Mouse (Mus musculus): ENCODE measurements at regions not wholly inside any gene's neighbourhood (a gene's known extent, or its start where the extent isn't known, plus 50 kb on each side); places are given as distances from the start of the nearest gene placed in this dataset.

DNA sequence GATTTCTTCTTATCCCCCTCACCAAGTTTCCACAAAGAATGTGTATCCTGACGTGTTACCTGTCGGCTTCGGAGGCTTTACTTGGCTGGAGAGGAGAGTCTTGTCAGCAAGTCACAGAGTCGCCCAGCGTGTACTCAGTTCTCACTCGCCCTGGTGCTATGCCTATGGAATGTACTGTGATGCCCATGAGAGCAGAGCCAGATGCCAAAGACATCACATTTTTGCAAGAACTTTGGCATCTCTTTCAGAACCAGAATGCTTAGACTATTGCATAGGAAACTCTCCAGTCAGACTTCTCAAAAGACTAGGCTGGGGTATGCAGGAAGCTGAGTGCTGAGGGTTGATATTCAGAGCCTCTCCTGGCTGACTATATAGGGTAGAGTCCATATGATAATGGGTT lies 99.3 kb upstream of the Tsc22d2 start:
- no peak for DNase-seq (ENCODE audit: low spot score)

DNA sequence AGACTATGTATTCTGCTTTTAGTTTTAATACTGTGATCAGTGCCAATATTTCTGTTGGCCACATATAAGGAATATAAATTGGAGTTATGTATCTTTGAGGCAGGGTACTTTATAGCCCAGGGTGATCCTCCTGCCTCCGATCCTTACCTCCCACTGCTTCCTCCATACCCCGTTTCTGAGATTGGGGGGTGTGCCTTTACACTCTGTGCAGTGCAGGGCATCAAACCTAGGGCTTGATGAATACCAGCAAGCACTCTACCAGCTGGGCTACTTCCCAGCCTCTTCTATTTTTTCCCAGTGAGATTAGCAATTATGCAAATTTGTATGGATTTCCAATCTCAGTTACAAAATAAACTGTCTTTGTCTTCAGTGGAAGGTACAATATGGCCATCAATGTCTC lies 97.3 kb upstream of the Tsc22d2 start:
- DNase-seq (ENCODE audit: low spot score) = no peak

DNA sequence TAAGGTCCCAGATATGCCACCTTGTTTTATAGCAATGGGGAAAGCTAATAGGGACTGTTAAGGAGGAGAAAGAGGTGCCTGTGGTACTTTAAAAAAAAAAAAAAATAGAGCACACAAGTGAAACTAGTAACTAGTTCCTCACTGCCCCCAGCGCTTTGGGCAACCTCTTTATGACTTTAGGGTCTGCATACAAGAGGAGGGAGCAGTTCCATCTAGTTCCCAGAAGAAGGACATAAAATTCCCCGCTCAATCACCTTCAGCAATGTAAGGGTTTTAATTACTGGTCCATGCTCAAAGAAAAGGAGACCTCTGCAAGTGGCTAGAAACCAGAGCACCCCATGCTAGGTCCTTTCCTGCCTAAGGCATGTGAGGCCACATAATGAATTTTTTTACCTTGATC lies 95.8 kb upstream of the Tsc22d2 start:
- DNase-seq (ENCODE audit: low spot score) = no peak

DNA sequence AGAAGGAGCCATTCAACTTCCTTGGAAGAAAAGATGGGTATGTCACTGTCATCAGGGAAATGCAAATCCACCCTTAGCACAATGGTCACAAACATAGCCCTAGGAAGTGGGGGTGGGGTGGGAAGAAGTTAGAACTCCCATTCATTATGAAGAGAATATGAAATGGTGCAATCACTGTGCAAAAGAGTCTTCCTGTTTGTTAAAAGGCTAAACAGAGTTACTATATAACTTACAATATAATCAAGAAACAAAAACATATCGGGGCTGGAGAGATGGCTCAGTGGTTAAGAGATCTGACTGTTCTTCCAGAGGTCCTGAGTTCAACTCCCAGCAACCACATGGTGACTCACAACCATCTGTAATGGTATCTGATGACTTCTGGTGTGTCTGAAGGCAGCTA lies 95.1 kb upstream of the Tsc22d2 start:
- DNase-seq (ENCODE audit: low spot score) = no peak

DNA sequence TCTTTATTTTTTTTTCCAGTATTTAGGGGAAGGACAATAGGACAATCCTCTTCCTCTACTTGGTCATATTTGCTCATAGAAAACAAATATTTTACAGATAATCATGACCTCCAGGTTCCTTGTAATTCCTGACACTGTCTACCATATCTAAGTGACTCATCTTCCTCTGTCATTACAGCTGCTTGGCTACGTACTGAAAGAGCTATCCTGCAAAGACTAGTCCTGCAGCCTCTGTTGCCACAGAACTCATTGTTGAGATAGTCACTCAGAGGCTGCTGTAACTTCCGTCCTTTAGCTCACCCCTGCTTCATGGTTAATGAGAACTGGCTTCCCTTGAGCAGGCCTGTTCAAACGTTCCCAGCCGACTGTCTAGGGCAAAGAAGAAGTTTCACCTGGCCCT lies 93.7 kb upstream of the Tsc22d2 start:
- no peak for DNase-seq (ENCODE audit: low spot score)

DNA sequence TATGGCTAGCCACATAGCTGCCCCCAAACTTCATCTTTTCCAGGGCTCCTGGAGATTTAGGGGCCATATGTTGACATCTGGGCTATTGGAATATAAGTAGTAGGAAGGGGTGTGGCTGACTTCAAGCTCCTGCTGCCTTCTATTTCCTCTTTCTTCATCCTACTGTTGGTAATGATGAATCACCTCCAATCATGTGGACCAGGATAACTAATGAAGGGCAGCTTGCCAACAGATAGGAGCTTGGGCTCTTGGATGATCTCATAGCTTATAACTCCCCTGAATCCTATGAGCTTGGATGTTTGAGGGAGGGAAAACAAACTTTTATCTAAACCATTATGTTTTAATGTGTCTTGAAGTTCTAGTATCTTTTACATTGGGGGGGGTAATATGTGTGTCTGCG lies 92.2 kb upstream of the Tsc22d2 start:
- no peak for DNase-seq (ENCODE audit: low spot score)

DNA sequence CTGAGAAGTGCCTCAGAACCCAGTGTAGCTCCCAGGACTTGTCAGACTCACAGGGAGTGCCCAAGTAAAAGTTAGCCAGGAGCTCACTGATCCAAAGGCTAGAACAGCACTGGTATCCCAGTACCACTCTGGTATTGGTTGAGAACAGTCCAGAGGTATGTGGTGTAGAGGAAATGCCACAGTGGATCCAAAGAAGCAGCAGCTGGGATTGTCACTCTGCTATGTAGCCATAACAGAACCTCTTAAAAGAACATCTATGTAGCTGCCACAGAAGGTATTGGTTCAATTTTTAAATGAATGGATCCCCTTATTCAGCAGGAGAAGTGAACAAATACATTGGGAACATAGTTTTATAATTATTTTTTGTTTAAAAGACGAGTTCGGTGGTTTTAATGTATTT lies 86.8 kb upstream of the Tsc22d2 start:
- no peak for DNase-seq (ENCODE audit: low spot score)

DNA sequence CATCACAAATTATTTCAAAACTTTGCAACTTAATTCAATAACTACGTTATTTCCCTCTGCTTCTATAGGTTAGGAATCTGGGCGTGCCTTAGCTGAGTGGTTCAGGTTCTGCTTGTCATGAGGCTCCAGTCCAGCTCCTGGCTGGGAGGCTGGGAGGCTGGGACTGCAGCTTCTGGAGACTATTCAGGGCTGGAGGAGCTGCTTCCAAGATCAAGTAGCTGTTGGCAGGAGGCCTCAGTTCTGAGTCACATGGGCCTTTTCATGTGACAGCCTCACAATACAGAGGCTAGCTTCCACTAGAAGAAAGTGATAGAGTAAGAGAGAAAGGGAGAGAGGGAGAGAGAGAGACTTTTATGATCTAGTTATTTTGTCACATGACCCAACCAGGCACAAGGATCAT lies 84.3 kb upstream of the Tsc22d2 start:
- DNase-seq (ENCODE audit: low spot score) = peak; percentile 27

DNA sequence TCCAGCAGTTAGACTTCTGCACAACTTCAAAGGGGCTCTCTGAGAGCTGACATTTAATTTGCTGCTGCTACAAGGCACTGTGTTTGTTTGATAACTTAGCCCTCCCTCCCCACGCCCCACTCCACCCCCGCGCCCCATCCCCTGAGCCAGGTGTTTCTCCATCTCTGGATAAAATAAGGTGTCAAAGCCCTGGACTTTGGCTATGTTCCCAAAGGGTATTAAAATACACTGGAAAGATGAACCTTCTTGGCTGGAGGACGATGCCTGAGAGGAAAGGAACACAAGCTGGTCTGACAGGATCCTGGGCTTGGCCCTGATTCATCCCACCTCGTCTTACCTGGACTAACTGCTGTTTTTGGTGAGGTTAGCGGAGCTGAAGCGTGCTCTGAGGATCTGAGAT lies 80.5 kb upstream of the Tsc22d2 start:
- no peak for DNase-seq (ENCODE audit: low spot score)

DNA sequence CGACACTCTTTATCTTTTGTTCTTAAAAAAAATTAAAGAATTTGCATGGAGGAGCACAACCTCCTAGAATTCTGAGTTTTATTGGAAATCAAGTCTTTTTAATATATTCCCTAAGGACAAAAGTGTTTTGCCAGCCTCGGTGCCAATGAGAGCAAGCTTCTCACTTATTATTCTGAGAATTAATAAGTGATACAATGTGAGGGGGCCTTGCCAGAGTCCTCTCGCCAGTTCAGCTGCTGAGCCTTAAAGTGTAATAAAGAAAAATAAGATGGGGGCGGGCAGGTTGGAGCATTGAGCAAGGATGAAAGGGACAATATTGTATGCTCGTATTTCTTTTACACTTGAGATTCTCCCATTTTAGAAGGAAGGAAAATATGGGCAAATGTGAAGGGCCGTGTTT lies 79.2 kb upstream of the Tsc22d2 start:
- no peak for DNase-seq (ENCODE audit: low spot score)

DNA sequence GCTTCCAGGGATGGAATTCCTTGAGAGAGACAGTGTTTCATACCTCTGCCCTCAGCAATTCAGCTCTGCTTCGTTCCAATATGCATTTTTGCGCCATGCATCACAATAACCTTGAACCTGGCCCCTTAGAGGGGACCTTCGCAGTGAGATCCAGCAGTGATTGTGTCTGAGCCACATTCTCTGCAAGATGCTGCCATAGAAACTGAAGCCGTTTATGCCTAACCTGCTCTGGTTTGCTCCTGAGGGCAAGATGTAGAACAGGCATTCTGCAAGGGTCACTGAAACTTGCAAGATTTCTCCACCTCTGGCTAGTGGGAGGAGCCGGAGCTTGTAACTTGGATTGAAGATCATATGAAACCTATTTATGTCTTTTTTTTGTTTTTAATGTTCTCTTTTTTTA lies 78.4 kb upstream of the Tsc22d2 start:
- DNase-seq (ENCODE audit: low spot score) = no peak

DNA sequence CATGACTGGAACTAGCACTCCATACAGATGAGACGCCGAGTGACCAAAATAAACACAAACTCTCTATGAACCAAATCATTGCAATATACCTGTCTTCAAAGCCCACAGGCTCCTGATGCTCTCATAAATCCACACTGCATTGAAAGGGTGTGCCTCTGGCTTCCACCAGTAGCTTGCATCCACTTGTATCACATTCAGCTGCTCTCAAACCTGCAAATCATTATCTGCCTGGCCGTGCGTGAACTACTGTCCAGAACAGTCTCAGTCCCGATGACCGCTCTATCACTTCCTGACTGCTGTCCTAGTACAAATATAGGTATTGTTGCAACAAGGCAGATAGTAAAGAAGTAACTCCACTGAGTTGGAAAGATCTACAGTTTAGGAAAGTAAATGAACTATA lies 77.9 kb upstream of the Tsc22d2 start:
- no peak for DNase-seq (ENCODE audit: low spot score)

DNA sequence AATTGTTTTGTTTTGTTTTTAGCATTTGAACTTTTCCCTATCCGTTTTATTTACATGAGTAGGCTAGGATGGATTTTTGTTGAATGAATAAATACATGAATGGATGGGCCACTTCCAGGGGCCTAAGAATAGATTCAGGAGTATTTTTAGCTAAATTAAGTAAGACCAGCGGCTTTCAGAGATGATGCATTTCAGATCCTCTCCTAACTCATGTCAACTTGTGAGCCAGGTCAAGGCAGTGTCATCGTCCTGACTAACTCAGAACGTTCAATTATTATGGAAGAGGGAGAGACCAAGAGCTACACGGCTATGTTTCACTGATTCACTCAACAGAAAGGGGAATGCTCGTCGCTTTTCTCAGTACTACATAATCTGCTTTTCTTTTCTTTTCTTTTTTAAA lies 75.5 kb upstream of the Tsc22d2 start:
- DNase-seq (ENCODE audit: low spot score) = no peak

DNA sequence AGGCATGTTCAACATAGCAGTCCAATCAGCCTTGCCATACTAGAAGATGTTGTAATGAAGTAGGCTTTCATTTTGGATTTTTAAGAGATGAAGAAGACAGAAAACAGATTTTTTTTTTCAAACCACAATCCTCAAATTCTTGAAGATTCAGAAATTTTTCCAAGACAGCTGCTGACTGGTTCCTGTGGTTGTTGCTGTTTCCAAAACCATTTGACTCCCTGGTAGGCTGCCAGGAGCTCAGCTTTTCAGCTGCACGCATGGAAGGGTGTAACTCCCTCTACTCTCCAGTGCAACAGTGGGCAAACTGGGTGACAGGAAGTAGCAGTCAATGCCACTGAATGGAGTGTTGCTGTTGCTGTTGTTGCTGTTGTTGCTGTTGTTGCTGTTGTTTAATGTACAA lies 72.4 kb upstream of the Tsc22d2 start:
- no peak for DNase-seq (ENCODE audit: low spot score)

DNA sequence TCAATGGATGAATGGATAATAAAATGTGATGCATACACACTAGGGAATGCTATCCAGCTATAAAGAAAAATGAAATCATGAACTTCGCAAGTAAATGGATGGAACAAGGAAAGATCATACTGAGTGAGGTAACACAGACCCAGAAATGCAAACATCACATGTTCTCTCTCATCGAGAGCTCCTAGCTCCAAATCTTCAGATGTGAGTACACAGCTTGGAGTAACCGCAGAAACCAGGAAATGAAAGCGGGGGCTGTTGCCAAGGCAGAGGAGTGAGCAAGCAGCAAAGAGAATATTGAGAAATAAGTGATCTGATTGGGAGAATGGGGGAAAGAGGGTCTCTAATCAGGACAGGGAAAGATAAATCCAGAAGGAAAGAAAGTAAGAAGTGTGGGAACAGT lies 52.0 kb upstream of the Tsc22d2 start:
- no peak for DNase-seq (ENCODE audit: low spot score)

DNA sequence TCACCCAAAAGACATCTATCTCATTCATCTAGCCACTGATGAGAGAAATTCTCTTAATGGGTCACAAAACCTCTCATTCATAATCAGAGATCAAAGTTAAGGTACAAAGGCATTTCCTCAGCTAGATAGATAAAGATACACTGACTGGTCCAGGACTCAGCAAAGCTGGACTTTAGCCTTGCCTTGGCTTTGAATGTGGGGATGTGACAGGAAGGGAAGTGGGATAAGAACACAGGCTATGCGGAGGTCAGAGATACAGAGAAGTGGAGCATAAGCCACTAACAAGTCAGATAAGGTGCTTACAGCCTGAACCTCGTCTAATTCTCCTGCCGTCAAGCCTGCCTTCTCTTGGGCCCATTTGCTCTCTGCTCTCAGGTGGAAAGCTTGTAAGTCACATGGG lies 50.0 kb upstream of the Tsc22d2 start:
- no peak for DNase-seq (ENCODE audit: low spot score)

All from ovary, postnatal 36 days (tissue).